Comparison of ENCODE assay signal across 8 mouse cellular contexts in the genomic region with DNA sequence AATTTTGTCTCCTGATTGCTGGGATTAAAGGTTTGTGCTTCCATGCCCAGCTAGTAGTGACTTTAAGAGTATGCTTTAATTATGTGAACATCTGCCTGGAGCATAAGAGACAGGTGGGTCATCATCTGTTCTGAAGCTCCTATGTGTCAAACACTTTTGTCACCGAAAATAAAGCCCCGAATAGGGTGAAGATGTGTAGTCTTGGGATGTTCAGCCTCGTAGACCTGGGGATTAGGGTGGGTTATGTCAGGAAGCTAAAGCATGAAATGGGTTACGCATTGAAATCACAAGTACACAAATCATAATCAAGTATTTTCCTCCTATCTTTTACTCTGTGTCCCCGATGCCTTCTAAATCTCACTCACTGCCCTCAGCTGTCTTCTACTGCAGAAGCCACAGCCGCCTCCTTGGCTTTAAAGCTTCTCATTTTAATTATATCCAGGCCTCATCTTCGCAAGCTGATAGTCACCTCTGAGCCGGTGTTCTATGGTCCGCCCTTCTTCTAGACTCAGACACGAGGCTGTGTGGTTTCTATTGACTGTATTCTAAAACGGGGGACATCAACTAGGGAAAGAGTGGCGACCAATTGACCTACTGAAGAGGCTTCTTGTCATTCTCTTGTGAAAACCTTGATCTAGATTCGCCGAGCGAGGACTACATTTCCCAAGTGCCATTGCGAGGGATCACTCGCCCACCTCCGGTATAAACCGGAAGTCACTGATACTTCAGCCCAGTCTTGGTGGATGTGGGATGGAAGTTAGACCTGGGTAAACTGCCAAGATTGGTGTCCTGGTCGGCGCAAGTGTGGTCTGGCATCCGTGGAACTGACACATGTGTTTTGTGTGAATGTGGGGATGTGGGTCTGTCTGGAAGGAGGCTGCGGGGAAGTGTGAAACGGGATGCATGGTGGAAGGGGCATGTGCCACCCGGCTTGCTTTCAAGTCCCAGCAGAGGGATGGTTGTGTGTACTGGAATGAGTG. TPM values are rescaled to one million over a fixed set of nuclear protein-coding genes. Genes with fewer than 3 reads are reported as not detected.
DNase-seq lines count a peak whose midpoint lies in the region; ATAC-seq and TF ChIP-seq lines count a peak whose summit lies in the region.

A gene (plus strand): TSS at position 720 of the 980 bp plus-strand sequence.

- H3K36me3 ChIP-seq in hindbrain, embryonic 12.5 days: peaks cover 28% of the 10 kb centered on the region
- peaks cover 9% of the 10 kb centered on the region; the same call in 1 of the 2 replicates for H3K36me3 ChIP-seq in lung, embryonic 16.5 days (ENCODE audit: control insufficient read depth, insufficient read depth, low read length)

- WGBS in hindbrain, embryonic 12.5 days: 27% methylated on average over 25 of the region's 25 CpGs
- 25% methylated on average over 25 of the region's 25 CpGs for WGBS in lung, embryonic 16.5 days
- WGBS in olfactory bulb, adult 2 months: 20% methylated on average over 25 of the region's 25 CpGs

- H3K4me2 ChIP-seq in hindbrain, embryonic 12.5 days (replicated peaks): peak within 1 kb of the TSS; percentile 73
- peak within 1 kb of the TSS; percentile 75 for H3K4me2 ChIP-seq in lung, embryonic 16.5 days (ENCODE audit: low read depth, low read length)

- no peak for TF ChIP-seq CTCF in olfactory bulb, adult 2 months (IDR thresholded peaks at IDR 0.05; ENCODE audit: insufficient read depth, low read depth, low read length)

- peak; percentile 90 for ATAC-seq in hindbrain, embryonic 12.5 days (ENCODE audit: low FRiP score)
- ATAC-seq in lung, embryonic 16.5 days (ENCODE audit: low read depth): peak; percentile 88

- peaks cover 6% of the 10 kb centered on the region; the same call in 1 of the 2 replicates for H3K4me1 ChIP-seq in hindbrain, embryonic 12.5 days
- H3K4me1 ChIP-seq in lung, embryonic 16.5 days (replicated peaks; ENCODE audit: control insufficient read depth, insufficient read depth, low read length): peaks cover 5% of the 10 kb centered on the region; the same call in 1 of the 2 replicates
- H3K4me1 ChIP-seq in olfactory bulb, adult 2 months (ENCODE audit: control insufficient read depth, insufficient read depth, low read length): no peaks in the 10 kb centered on the region

- peak; percentile 42; the same call in 1 of the 2 replicates for TF ChIP-seq POLR2A in olfactory bulb, adult 2 months (IDR thresholded peaks at IDR 0.05; ENCODE audit: insufficient read depth, low read depth, low read length)

- no peak within 1 kb of the TSS for H3K27ac ChIP-seq in hindbrain, embryonic 12.5 days
- H3K27ac ChIP-seq in lung, embryonic 16.5 days (ENCODE audit: low read length): no peak within 1 kb of the TSS
- peak within 1 kb of the TSS; percentile 43; the same call in 1 of the 2 replicates for H3K27ac ChIP-seq in olfactory bulb, adult 2 months (ENCODE audit: insufficient read depth, low read depth, low read length)

- H3K9me3 ChIP-seq in hindbrain, embryonic 12.5 days (replicated peaks): no peaks in the 10 kb centered on the region
- no peaks in the 10 kb centered on the region for H3K9me3 ChIP-seq in lung, embryonic 16.5 days (ENCODE audit: control insufficient read depth, low read length)

- H3K4me3 ChIP-seq in hindbrain, embryonic 12.5 days: peak within 1 kb of the TSS; percentile 47
- peak within 1 kb of the TSS; percentile 56 for H3K4me3 ChIP-seq in lung, embryonic 16.5 days (ENCODE audit: low read length)
- H3K4me3 ChIP-seq in olfactory bulb, adult 2 months (ENCODE audit: insufficient read depth, low read depth, low read length): peak within 1 kb of the TSS; percentile 86

- peak; percentile 65 for DNase-seq in R1 (ENCODE audit: low read depth, low spot score)
- DNase-seq in cerebellum, adult 8-10 months: peak; percentile 73
- peak; percentile 63 to 82 for DNase-seq in frontal cortex, adult 2 months (ENCODE audit: extremely low spot score in 1 of 2, low spot score in 1 of 2)
- DNase-seq in layer of hippocampus, postnatal 14 days (ENCODE audit: low spot score in 2 of 2): peak; percentile 69 to 77
- peak; percentile 55 for DNase-seq in thymus, postnatal 0 days (ENCODE audit: low spot score)

- peak within 1 kb of the TSS; percentile 54 for H3K9ac ChIP-seq in hindbrain, embryonic 12.5 days
- peak within 1 kb of the TSS; percentile 71 for H3K9ac ChIP-seq in lung, embryonic 16.5 days (ENCODE audit: low read length)

- no peaks in the 10 kb centered on the region for H3K27me3 ChIP-seq in hindbrain, embryonic 12.5 days
- H3K27me3 ChIP-seq in lung, embryonic 16.5 days (ENCODE audit: control insufficient read depth, insufficient read depth, low read depth, low read length): no peaks in the 10 kb centered on the region

RNA-seq across cellular contexts. Expression of the gene that starts here (rescaled TPM):
- polyA plus RNA-seq in frontal cortex, adult 2 months (2012; rRNA removed): 7.0 and 8.9 TPM in 2 replicates
- polyA plus RNA-seq in hindbrain, embryonic 12.5 days (2016; fragmentation: Nextera tagmentation; extraction: Ambion mirVana): 1.5 TPM in 2 replicates
- 10 to 100 TPM; 21.0 to 21.7 TPM for total RNA-seq in layer of hippocampus, postnatal 14 days (2021)
- 0.25 TPM in 1 of 2 replicates, not detected in the other for polyA plus RNA-seq in lung, embryonic 16.5 days (2015; fragmentation: Nextera tagmentation; extraction: Ambion mirVana)
- polyA plus RNA-seq in olfactory bulb, adult 2 months (2012; ENCODE audit: insufficient read depth, insufficient read length, low replicate concordance, missing spikeins): not detected in 2 replicates
- 0.35 TPM in 1 of 2 replicates, not detected in the other for polyA plus RNA-seq in thymus, postnatal 0 days (2015; fragmentation: Nextera tagmentation; extraction: Ambion mirVana)

Comparison
In these comparisons a context has a peak if more than half of its experiments do, and no peak if none do; other contexts are left out.
1. Peak in ATAC-seq, H3K4me3 ChIP-seq, H3K9ac ChIP-seq and H3K4me2 ChIP-seq in lung, embryonic 16.5 days; RNA of the gene not detected or under 1 TPM.
2. Peak in DNase-seq in thymus, postnatal 0 days; RNA of the gene not detected or under 1 TPM.